Mouse (Mus musculus): ENCODE results near the gene Slc12a5. TPM values are rescaled to one million over a fixed set of nuclear protein-coding genes. Genes with fewer than 3 reads are reported as not detected.

The Slc12a5 gene
- 1.6 TPM for polyA plus RNA-seq (2014; fragmentation: Illumina TruSeq; extraction: RNeasy Lipid Tissue Mini Kit (QIAGEN cat#74804); ENCODE audit: insufficient read depth, low read depth, low replicate concordance)

GRCm38 (mm10) chr2:164960716-164961441, at the start of gene Slc12a5:
Gene Slc12a5 (plus strand): TSS chr2:164960802.

GRCm38 (mm10) chr2:164911086-164912048, 49.2 kb upstream of the Slc12a5 start, which contains the start of gene Zfp335:
Gene Zfp335 (minus strand): TSS chr2:164911757.

GRCm38 (mm10) chr2:164940140-164940830, 20.3 kb upstream of the Slc12a5 start, which contains the start of gene Mmp9:
Gene Mmp9 (plus strand): TSS chr2:164940780.

GRCm38 (mm10) chr2:165034131-165035057, 73.8 kb downstream of the Slc12a5 start, which contains the start of gene Ncoa5:
Gene Ncoa5 (minus strand): TSS chr2:165034867.

Other genes with a start within 250 kb of the Slc12a5 start
- not detected for gene Spint5, start 245.5 kb upstream of the Slc12a5 start, polyA plus RNA-seq (2014; fragmentation: Illumina TruSeq; extraction: RNeasy Lipid Tissue Mini Kit (QIAGEN cat#74804); ENCODE audit: insufficient read depth, low read depth, low replicate concordance)
- 4.4 TPM for gene Wfdc3, start 214.9 kb upstream of the Slc12a5 start, polyA plus RNA-seq (2014; fragmentation: Illumina TruSeq; extraction: RNeasy Lipid Tissue Mini Kit (QIAGEN cat#74804); ENCODE audit: insufficient read depth, low read depth, low replicate concordance)
- gene Dnttip1, start 214.8 kb upstream of the Slc12a5 start, polyA plus RNA-seq (2014; fragmentation: Illumina TruSeq; extraction: RNeasy Lipid Tissue Mini Kit (QIAGEN cat#74804); ENCODE audit: insufficient read depth, low read depth, low replicate concordance): 19.0 TPM
- 3.6 TPM for gene Ube2c, start 190.9 kb upstream of the Slc12a5 start, polyA plus RNA-seq (2014; fragmentation: Illumina TruSeq; extraction: RNeasy Lipid Tissue Mini Kit (QIAGEN cat#74804); ENCODE audit: insufficient read depth, low read depth, low replicate concordance)
- gene Tnnc2, start 180.8 kb upstream of the Slc12a5 start, polyA plus RNA-seq (2014; fragmentation: Illumina TruSeq; extraction: RNeasy Lipid Tissue Mini Kit (QIAGEN cat#74804); ENCODE audit: insufficient read depth, low read depth, low replicate concordance): not detected
- 23.7 TPM for gene Snx21, start 175.0 kb upstream of the Slc12a5 start, polyA plus RNA-seq (2014; fragmentation: Illumina TruSeq; extraction: RNeasy Lipid Tissue Mini Kit (QIAGEN cat#74804); ENCODE audit: insufficient read depth, low read depth, low replicate concordance)
- gene Acot8, start 155.9 kb upstream of the Slc12a5 start, polyA plus RNA-seq (2014; fragmentation: Illumina TruSeq; extraction: RNeasy Lipid Tissue Mini Kit (QIAGEN cat#74804); ENCODE audit: insufficient read depth, low read depth, low replicate concordance): 15.4 TPM
- 2.5 TPM for gene Zswim3, start 155.7 kb upstream of the Slc12a5 start, polyA plus RNA-seq (2014; fragmentation: Illumina TruSeq; extraction: RNeasy Lipid Tissue Mini Kit (QIAGEN cat#74804); ENCODE audit: insufficient read depth, low read depth, low replicate concordance)
- 5.2 TPM for gene Zswim1, start 138.1 kb upstream of the Slc12a5 start, polyA plus RNA-seq (2014; fragmentation: Illumina TruSeq; extraction: RNeasy Lipid Tissue Mini Kit (QIAGEN cat#74804); ENCODE audit: insufficient read depth, low read depth, low replicate concordance)
- 0.45 TPM for gene Spata25, start 132.3 kb upstream of the Slc12a5 start, polyA plus RNA-seq (2014; fragmentation: Illumina TruSeq; extraction: RNeasy Lipid Tissue Mini Kit (QIAGEN cat#74804); ENCODE audit: insufficient read depth, low read depth, low replicate concordance)
- 104 TPM for gene Ctsa, start 127.9 kb upstream of the Slc12a5 start, polyA plus RNA-seq (2014; fragmentation: Illumina TruSeq; extraction: RNeasy Lipid Tissue Mini Kit (QIAGEN cat#74804); ENCODE audit: insufficient read depth, low read depth, low replicate concordance)
- gene Neurl2, start 127.3 kb upstream of the Slc12a5 start, polyA plus RNA-seq (2014; fragmentation: Illumina TruSeq; extraction: RNeasy Lipid Tissue Mini Kit (QIAGEN cat#74804); ENCODE audit: insufficient read depth, low read depth, low replicate concordance): 4.4 TPM
- gene Pltp, start 103.1 kb upstream of the Slc12a5 start, polyA plus RNA-seq (2014; fragmentation: Illumina TruSeq; extraction: RNeasy Lipid Tissue Mini Kit (QIAGEN cat#74804); ENCODE audit: insufficient read depth, low read depth, low replicate concordance): 368 TPM
- gene Pcif1, start 81.5 kb upstream of the Slc12a5 start, polyA plus RNA-seq (2014; fragmentation: Illumina TruSeq; extraction: RNeasy Lipid Tissue Mini Kit (QIAGEN cat#74804); ENCODE audit: insufficient read depth, low read depth, low replicate concordance): 39.9 TPM
- gene Zfp335, start 49.0 kb upstream of the Slc12a5 start, polyA plus RNA-seq (2014; fragmentation: Illumina TruSeq; extraction: RNeasy Lipid Tissue Mini Kit (QIAGEN cat#74804); ENCODE audit: insufficient read depth, low read depth, low replicate concordance): 5.3 TPM
- 8.8 TPM for gene Mmp9, start 20.0 kb upstream of the Slc12a5 start, polyA plus RNA-seq (2014; fragmentation: Illumina TruSeq; extraction: RNeasy Lipid Tissue Mini Kit (QIAGEN cat#74804); ENCODE audit: insufficient read depth, low read depth, low replicate concordance)
- 15.4 TPM for gene Ncoa5, start 74.1 kb downstream of the Slc12a5 start, polyA plus RNA-seq (2014; fragmentation: Illumina TruSeq; extraction: RNeasy Lipid Tissue Mini Kit (QIAGEN cat#74804); ENCODE audit: insufficient read depth, low read depth, low replicate concordance)
- 22.3 TPM for gene Cd40, start 94.8 kb downstream of the Slc12a5 start, polyA plus RNA-seq (2014; fragmentation: Illumina TruSeq; extraction: RNeasy Lipid Tissue Mini Kit (QIAGEN cat#74804); ENCODE audit: insufficient read depth, low read depth, low replicate concordance)
- gene 1700025C18Rik, start 129.9 kb downstream of the Slc12a5 start, polyA plus RNA-seq (2014; fragmentation: Illumina TruSeq; extraction: RNeasy Lipid Tissue Mini Kit (QIAGEN cat#74804); ENCODE audit: insufficient read depth, low read depth, low replicate concordance): not detected

Measured in lung, adult 10 weeks (tissue).